Mouse (Mus musculus): ENCODE data around the gene A830018L16Rik. TPM values are rescaled to one million over a fixed set of nuclear protein-coding genes. Genes with fewer than 3 reads are reported as not detected.

Gene A830018L16Rik
- polyA plus RNA-seq, 1 experiment from 2014 or later, result 10.9 TPM

DNA sequence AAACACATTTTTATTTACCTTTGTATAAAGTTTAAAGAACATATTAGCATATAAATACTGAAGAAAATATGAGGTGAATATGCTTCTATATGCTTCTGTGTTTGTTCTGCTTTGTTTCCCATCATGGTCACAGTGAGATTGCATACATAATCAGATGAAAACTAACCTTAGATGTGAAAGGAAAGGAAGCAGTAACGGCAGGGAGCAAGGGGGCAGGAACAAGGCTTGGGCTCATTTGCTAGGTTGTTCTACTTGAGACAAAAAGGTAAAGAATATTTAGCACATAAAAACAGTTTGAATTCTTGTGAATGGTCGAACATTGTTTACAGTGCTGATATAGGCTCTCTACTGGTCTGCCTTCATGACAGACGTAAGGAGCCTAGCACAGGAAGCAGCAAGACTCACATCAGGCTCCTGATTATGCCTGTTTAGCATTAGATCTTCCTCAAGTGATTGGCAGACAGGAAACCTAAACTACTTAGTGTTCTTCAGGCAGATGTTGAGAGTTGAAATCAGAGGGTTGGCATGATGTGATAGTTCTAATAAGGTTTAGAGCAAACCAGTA is 244.2 kb downstream of the A830018L16Rik start:
- H3K4me1 ChIP-seq (replicated peaks), result 0 out of 2 replicates have a peak, but pooled peaks cover 4% of the 10 kb centered on the region
- no peak overlapping the region for H3K9ac ChIP-seq
- 47% methylated on average over 3 of the region's 3 CpGs for WGBS
- no peak overlapping the region for H3K4me2 ChIP-seq
- ATAC-seq (ENCODE audit: low FRiP score, low read depth), result peak; percentile 54; the same call in 1 of the 2 replicates
- no peaks in the 10 kb centered on the region for H3K36me3 ChIP-seq
- H3K9me3 ChIP-seq, result no peaks in the 10 kb centered on the region
- no peak overlapping the region for H3K4me3 ChIP-seq
- 0 out of 2 replicates have a peak overlapping the region, but pooled peaks have one; percentile 25 for H3K27ac ChIP-seq (replicated peaks)
- H3K27me3 ChIP-seq, result no peaks in the 10 kb centered on the region

DNA sequence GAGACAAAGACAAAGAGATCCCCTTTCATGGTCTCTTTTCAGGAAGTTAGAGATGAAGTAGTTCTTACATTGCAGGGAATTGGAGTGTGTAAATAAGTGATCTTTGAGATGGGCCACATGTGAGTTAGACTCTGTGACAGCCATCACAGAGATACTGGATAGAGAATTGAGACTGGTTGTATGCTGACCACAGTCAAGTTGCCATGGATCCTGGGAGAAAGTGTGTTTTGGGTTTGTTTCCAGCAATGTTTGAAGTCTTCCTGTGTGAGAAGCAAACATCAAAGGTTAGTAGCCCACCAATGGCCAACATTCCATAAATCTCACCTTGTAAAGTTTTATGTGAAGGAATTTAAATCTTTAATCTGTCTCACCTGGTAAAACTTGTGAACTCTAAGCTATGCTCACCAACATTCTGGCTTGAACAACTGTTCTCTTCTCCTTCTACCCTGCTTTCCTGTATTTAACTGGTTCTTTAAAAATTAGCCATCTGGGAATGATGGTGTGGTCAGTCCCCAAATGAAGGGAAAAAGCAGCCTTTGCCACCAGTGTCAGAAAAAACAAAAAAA is 330.9 kb downstream of the A830018L16Rik start:
- Histone ChIP-seq H3K27me3 (no peaks in the 10 kb centered on the region), H3K4me1 (replicated peaks) (no peaks in the 10 kb centered on the region), H3K9me3 (no peaks in the 10 kb centered on the region), H3K4me3 (no peak overlapping the region), H3K27ac (replicated peaks) (no peak overlapping the region), H3K4me2 (no peak overlapping the region), H3K36me3 (no peaks in the 10 kb centered on the region), H3K9ac (no peak overlapping the region)
- ATAC-seq (ENCODE audit: low FRiP score, low read depth), result no peak

DNA sequence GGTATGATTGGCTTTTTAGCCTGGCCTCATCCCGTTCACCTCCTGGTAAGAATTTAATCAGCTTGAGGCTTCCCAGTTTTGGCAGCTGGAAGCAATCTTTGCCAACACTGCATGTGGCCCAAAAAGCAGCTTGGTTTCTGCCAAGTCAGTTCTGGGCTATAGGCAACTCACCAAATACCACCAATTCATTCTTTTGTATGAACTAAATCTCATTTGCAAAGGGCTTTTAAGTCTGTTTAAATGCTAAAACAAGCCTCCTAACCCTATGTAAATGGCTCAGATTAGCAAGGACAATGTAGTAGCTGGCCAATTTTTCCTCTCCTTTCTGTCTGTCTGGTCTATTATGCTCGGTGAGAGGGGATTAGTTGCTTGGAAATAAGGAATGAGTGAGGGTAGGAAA is 334.5 kb downstream of the A830018L16Rik start:
- Histone ChIP-seq H3K9ac (no peak overlapping the region), H3K4me1 (replicated peaks) (no peaks in the 10 kb centered on the region), H3K4me2 (no peak overlapping the region), H3K27me3 (no peaks in the 10 kb centered on the region), H3K27ac (replicated peaks) (no peak overlapping the region), H3K4me3 (no peak overlapping the region), H3K9me3 (no peaks in the 10 kb centered on the region), H3K36me3 (no peaks in the 10 kb centered on the region)
- 18% methylated on average over 2 of the region's 2 CpGs for WGBS
- peak; percentile 75 for ATAC-seq (ENCODE audit: low FRiP score, low read depth)

DNA sequence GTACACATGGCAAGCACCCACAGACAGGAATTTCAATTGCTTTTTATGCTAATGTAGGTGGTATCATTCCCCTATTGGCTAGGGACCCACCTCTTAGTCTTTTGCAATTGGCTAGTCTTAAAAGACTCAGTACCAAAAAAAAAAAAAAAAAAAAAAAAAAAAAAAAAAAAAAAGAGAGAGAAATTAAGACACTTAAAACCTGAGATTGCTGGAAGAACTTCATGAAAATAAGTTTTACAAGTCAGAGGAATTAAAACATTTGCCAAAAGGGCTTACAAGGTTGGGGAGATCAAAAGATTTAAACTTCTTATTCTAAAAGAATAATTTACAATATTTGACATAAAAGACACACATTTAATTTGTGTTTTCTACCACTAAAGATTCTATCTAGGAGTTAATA is 336.2 kb downstream of the A830018L16Rik start:
- no peak overlapping the region for H3K27ac ChIP-seq (replicated peaks)
- no peaks in the 10 kb centered on the region for H3K9me3 ChIP-seq
- H3K27me3 ChIP-seq, result no peaks in the 10 kb centered on the region
- no peaks in the 10 kb centered on the region for H3K4me1 ChIP-seq (replicated peaks)
- H3K9ac ChIP-seq, result no peak overlapping the region
- no peak for ATAC-seq (ENCODE audit: low FRiP score, low read depth)
- no peak overlapping the region for H3K4me2 ChIP-seq
- H3K36me3 ChIP-seq, result no peaks in the 10 kb centered on the region
- H3K4me3 ChIP-seq, result no peak overlapping the region

DNA sequence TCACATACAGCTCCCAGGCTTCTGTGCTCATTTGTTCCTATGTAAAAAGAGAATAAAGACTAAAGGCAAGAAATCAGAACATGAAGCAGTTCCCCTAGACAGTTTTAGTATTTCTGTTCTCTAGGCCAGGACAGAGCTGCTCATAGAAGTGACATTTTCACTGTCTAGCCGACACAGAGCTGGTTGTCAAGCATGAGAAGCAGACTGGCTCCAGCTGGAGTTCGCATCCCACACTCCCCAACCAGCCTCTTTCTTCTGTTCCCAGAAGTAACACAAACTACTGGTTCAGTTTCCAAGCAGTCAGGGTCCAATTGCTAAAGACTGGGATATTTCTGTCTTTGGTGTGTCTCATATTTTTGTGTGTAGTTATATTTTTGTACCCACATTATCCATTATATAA is 336.7 kb downstream of the A830018L16Rik start:
- WGBS, result 77% methylated on average over 2 of the region's 2 CpGs
- Histone ChIP-seq H3K27ac (replicated peaks) (no peak overlapping the region), H3K27me3 (no peaks in the 10 kb centered on the region), H3K4me1 (replicated peaks) (no peaks in the 10 kb centered on the region), H3K4me3 (no peak overlapping the region), H3K4me2 (no peak overlapping the region), H3K9ac (no peak overlapping the region), H3K36me3 (no peaks in the 10 kb centered on the region), H3K9me3 (no peaks in the 10 kb centered on the region)
- ATAC-seq (ENCODE audit: low FRiP score, low read depth), result no peak

DNA sequence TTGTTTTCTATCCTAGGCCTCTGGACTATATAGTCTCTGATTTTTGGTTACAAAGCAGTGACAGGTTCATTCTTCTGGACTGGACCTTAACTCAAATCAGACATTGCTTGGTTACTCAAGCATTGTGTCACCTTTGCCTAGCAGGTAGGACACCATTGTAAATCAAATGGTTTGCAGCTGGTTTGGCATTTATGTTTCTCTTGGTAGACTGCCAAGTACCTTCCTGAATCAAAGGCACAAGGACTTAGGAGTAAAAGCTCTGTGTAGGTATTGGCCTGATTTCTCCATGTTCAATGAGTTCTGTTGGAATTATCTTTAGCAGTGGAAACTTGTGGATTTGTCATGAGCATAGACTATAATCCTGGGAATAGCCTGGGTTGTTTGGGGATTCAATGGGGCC is 338.1 kb downstream of the A830018L16Rik start:
- no peak for ATAC-seq (ENCODE audit: low FRiP score, low read depth)
- Histone ChIP-seq H3K4me1 (replicated peaks) (no peaks in the 10 kb centered on the region), H3K36me3 (no peaks in the 10 kb centered on the region), H3K9me3 (no peaks in the 10 kb centered on the region), H3K4me3 (no peak overlapping the region), H3K27ac (replicated peaks) (no peak overlapping the region), H3K9ac (no peak overlapping the region), H3K27me3 (no peaks in the 10 kb centered on the region), H3K4me2 (no peak overlapping the region)

DNA sequence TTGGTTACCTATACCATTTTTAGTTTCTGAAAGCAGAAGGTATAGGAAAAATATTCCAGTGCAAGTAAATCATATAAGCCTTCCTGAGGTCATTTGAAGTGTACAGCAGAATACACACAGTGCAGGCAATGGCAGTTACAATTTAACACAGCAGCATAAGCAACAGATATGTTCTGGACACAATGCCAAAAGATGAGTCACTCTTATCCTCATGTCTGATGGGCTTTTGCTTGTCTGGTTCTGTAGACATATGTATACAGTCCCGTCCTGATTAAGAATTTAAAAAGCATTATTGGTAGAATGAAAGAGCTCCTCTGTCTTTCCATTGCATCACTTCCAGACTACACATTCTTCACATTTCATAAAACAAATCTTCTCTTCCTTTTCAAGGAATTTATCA is 374.4 kb downstream of the A830018L16Rik start:
- H3K9me3 ChIP-seq, result no peaks in the 10 kb centered on the region
- H3K27ac ChIP-seq (replicated peaks), result no peak overlapping the region
- no peaks in the 10 kb centered on the region for H3K4me1 ChIP-seq (replicated peaks)
- no peak overlapping the region for H3K9ac ChIP-seq
- WGBS, result 78% methylated on average over 1 of the region's 1 CpGs
- ATAC-seq (ENCODE audit: low FRiP score, low read depth), result no peak
- no peaks in the 10 kb centered on the region for H3K36me3 ChIP-seq
- H3K27me3 ChIP-seq, result no peaks in the 10 kb centered on the region
- H3K4me3 ChIP-seq, result no peak overlapping the region
- no peak overlapping the region for H3K4me2 ChIP-seq

DNA sequence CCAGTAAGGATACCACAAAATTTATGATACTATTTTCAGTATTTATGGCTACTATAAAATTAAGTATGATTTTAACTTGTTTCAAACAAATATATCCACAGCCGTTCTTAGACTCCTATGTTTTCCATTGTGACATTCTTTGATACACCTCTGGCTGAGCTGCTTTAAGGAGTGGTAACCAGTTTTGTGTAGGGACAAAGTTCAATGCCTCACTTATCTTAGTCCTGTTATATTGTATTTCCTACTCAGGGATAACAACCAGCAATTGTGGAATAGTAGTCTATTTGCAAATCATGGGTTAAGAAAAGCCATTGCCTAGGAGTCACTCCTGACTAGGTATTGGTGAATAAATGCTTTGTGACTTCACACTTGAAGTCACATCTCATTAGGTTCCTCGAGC is 378.9 kb downstream of the A830018L16Rik start:
- no peak overlapping the region for H3K27ac ChIP-seq (replicated peaks)
- no peaks in the 10 kb centered on the region for H3K27me3 ChIP-seq
- no peaks in the 10 kb centered on the region for H3K36me3 ChIP-seq
- H3K4me3 ChIP-seq, result no peak overlapping the region
- no peak for ATAC-seq (ENCODE audit: low FRiP score, low read depth)
- no peaks in the 10 kb centered on the region for H3K9me3 ChIP-seq
- 66% methylated on average over 2 of the region's 2 CpGs for WGBS
- no peak overlapping the region for H3K9ac ChIP-seq
- H3K4me1 ChIP-seq (replicated peaks), result no peaks in the 10 kb centered on the region
- H3K4me2 ChIP-seq, result no peak overlapping the region

DNA sequence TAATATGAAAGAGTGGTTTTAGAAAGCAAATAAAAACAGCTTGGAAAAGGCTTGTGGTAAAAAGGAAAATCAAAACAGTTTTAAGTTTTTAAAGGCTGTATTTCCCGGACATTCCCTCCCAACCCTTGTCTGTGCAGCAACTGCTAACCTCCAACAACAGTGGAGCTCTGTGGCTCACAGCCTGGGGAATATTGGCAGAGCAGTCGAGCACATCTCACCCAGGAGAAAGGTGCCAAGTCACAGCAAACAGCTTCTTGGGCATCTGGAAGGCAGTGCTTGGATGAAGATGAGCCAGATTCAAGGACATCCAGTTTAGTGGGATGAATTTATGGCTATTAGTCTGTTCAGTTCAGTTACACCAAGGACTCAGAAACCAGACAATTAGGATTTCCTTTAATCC is 381.8 kb downstream of the A830018L16Rik start:
- Histone ChIP-seq H3K4me1 (replicated peaks) (no peaks in the 10 kb centered on the region), H3K9ac (no peak overlapping the region), H3K4me3 (no peak overlapping the region), H3K27ac (replicated peaks) (no peak overlapping the region), H3K27me3 (no peaks in the 10 kb centered on the region), H3K36me3 (no peaks in the 10 kb centered on the region), H3K4me2 (no peak overlapping the region), H3K9me3 (no peaks in the 10 kb centered on the region)
- 63% methylated on average over 2 of the region's 2 CpGs for WGBS
- ATAC-seq (ENCODE audit: low FRiP score, low read depth), result no peak; the same call in 1 of the 2 replicates

DNA sequence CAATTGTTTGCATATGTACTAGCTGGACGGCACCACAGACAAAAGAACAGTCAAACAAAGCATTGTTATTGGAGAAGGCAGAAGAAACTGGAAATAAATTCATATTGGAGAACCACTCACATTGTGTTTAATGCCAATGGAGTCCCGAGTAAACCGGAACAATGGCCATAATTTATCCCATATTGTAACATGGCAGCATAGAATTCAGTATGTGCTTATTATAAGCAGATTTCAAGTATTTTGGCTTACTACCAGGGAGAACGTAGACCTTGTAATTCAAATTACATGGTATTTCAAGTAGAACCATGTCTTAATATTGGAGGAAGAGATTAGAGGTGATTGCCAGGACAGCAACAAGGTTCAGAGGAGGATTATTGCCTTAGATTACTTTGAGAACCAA is 458.9 kb downstream of the A830018L16Rik start:
- no peak overlapping the region for H3K4me2 ChIP-seq
- no peaks in the 10 kb centered on the region for H3K9me3 ChIP-seq
- WGBS, result 68% methylated on average over 4 of the region's 4 CpGs
- H3K27ac ChIP-seq (replicated peaks), result no peak overlapping the region
- H3K27me3 ChIP-seq, result no peaks in the 10 kb centered on the region
- H3K9ac ChIP-seq, result no peak overlapping the region
- H3K4me3 ChIP-seq, result no peak overlapping the region
- ATAC-seq (ENCODE audit: low FRiP score, low read depth), result no peak
- no peaks in the 10 kb centered on the region for H3K4me1 ChIP-seq (replicated peaks)
- H3K36me3 ChIP-seq, result no peaks in the 10 kb centered on the region

DNA sequence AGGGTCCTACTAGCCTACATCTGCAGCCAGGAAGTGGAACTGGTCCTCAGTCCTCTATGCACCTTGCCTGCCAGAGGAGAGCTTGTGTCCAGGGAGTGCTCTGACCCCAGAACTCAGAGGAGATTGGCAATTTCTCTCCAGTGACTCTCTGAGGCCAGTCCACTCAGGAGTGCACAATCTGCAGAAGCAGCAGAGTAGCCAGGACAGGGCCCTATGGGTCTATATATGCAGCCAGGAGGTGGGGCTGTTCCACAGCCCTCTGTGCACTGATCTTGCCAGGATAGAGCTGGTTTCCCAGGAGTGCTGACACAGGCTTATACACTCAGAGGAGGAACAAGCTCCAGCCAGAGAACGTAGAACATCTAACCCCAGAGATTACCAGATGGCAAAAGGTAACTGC is 459.7 kb downstream of the A830018L16Rik start:
- Histone ChIP-seq H3K4me1 (replicated peaks) (no peaks in the 10 kb centered on the region), H3K4me2 (no peak overlapping the region), H3K9me3 (no peaks in the 10 kb centered on the region), H3K36me3 (no peaks in the 10 kb centered on the region), H3K9ac (no peak overlapping the region), H3K27ac (replicated peaks) (no peak overlapping the region), H3K4me3 (no peak overlapping the region), H3K27me3 (no peaks in the 10 kb centered on the region)
- no peak for ATAC-seq (ENCODE audit: low FRiP score, low read depth)
- 81% methylated on average over 1 of the region's 1 CpGs for WGBS

DNA sequence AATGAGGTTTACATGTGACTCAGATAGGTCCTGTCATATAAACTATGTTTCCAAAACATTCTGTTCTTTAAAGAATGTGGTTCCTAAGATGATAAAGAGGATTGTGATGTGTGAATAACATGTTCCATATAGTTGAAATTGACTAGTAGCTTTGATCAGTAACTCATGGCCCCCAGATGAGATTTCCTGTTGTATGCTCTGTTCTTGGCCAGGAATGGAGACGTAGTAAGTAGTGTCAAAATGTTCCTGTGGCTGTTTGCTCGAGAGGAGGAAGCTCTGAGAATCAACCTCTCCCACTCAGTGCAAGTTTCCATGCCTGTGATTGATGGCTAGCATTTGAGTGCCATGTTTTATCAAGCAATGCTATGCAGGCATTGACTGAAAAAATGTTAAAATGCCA is 467.8 kb downstream of the A830018L16Rik start:
- ATAC-seq (ENCODE audit: low FRiP score, low read depth), result no peak
- Histone ChIP-seq H3K4me3 (no peak overlapping the region), H3K9me3 (no peaks in the 10 kb centered on the region), H3K4me1 (replicated peaks) (no peaks in the 10 kb centered on the region), H3K27me3 (no peaks in the 10 kb centered on the region), H3K36me3 (no peaks in the 10 kb centered on the region), H3K9ac (no peak overlapping the region), H3K27ac (replicated peaks) (no peak overlapping the region), H3K4me2 (no peak overlapping the region)
- 52% methylated on average over 2 of the region's 2 CpGs for WGBS

DNA sequence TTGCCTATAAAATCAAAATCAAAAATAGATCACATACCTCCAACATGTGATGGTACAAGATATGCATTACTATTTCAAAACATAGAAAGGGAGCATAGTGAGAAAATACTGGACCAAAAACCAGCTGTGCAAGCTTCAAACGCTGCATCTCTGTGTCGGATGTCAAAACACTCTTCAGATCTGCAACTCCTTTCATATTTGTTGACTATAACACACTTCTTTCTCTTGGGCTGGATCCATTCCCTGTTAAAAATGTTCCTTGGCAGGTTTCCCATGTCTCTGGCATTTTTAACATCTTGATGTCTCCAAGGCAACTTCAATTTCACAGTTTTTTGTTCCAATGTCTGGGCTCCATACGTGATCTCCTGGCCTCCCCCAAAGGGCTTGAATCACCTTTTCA is 481.8 kb downstream of the A830018L16Rik start:
- H3K9ac ChIP-seq, result no peak overlapping the region
- H3K27ac ChIP-seq (replicated peaks), result no peak overlapping the region
- H3K4me3 ChIP-seq, result no peak overlapping the region
- 58% methylated on average over 3 of the region's 3 CpGs for WGBS
- no peak overlapping the region for H3K4me2 ChIP-seq
- no peaks in the 10 kb centered on the region for H3K9me3 ChIP-seq
- no peaks in the 10 kb centered on the region for H3K4me1 ChIP-seq (replicated peaks)
- no peaks in the 10 kb centered on the region for H3K36me3 ChIP-seq
- H3K27me3 ChIP-seq, result no peaks in the 10 kb centered on the region
- ATAC-seq (ENCODE audit: low FRiP score, low read depth), result no peak
